Mouse (Mus musculus): ENCODE measurements around the gene Kcnc4. TPM values are rescaled to one million over a fixed set of nuclear protein-coding genes. Genes with fewer than 3 reads are reported as not detected.

Gene Kcnc4
- polyA plus RNA-seq (2017; shearing (Covaris generic)) = not detected

DNA sequence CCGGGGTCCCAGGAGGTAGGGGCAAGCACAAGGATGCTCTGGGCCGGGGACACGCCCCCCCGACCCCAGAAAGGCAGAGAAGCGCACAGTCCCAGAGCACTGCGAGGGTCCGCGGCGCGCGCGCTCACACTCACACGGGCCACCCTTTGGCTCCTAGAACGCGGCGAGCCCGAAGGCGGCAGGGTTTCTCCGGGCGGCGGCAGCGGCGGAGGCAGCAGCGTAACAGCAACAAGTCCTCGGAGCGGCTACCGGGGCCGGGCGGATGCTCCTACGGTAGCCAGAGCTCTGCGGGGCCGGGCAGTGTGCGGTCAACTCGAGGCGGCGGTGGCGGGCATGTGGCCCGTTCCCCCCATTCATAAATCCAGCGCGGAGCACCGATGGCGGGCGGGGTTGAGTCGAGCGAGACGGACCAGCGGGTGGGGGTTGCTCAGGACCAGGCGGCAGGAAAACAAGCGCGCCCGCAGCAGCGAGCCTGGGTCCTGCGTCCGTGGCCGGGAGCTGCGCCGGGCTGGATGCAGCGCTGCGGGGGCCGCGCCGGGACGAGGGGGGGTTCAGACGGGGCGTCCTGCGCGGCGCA lies at the start of gene Kcnc4:
Gene Kcnc4, minus strand, starts transcription at position 357 of the 577 bp plus-strand sequence.

Other genes with a start within 250 kb of the Kcnc4 start
- gene Cym, start 237.8 kb downstream of the Kcnc4 start, polyA plus RNA-seq (2017; shearing (Covaris generic)) = not detected
- gene A630076J17Rik, start 228.9 kb downstream of the Kcnc4 start, polyA plus RNA-seq (2017; shearing (Covaris generic)) = not detected
- not detected for gene Prok1, start 219.8 kb downstream of the Kcnc4 start, polyA plus RNA-seq (2017; shearing (Covaris generic))
- gene Lamtor5, start 180.7 kb downstream of the Kcnc4 start, polyA plus RNA-seq (2017; shearing (Covaris generic)) = 84.9 TPM
- gene Slc16a4, start 168.3 kb downstream of the Kcnc4 start, polyA plus RNA-seq (2017; shearing (Covaris generic)) = not detected
- gene Rbm15, start 125.9 kb downstream of the Kcnc4 start, polyA plus RNA-seq (2017; shearing (Covaris generic)) = 13.3 TPM
- gene Slc6a17, start 58.5 kb upstream of the Kcnc4 start, polyA plus RNA-seq (2017; shearing (Covaris generic)) = not detected
- gene Ubl4b, start 95.5 kb upstream of the Kcnc4 start, polyA plus RNA-seq (2017; shearing (Covaris generic)) = not detected
- gene Alx3, start 135.5 kb upstream of the Kcnc4 start, polyA plus RNA-seq (2017; shearing (Covaris generic)) = not detected
- gene Gm10961, start 171.8 kb upstream of the Kcnc4 start, polyA plus RNA-seq (2017; shearing (Covaris generic)) = not detected
- 49.6 TPM for gene Strip1, start 172.1 kb upstream of the Kcnc4 start, polyA plus RNA-seq (2017; shearing (Covaris generic))
- 75.2 TPM for gene Ahcyl1, start 237.0 kb upstream of the Kcnc4 start, polyA plus RNA-seq (2017; shearing (Covaris generic))

Data from effector memory CD4-positive, alpha-beta T cell, adult 5 months (primary cell).